Mouse (Mus musculus): ENCODE measurements around the gene Pde4d. TPM values are rescaled to one million over a fixed set of nuclear protein-coding genes. Genes with fewer than 3 reads are reported as not detected.

Pde4d gene
- polyA plus RNA-seq, 1 experiment from 2014 or later, result 20.5 TPM

GRCm38 (mm10) chr13:109092654-109093053, 642.9 kb downstream of the Pde4d start:
- peak; percentile 89 for ATAC-seq
- no peaks in the 10 kb centered on the region for H3K27me3 ChIP-seq (replicated peaks; ENCODE audit: control insufficient read depth, insufficient read depth, low read length)

GRCm38 (mm10) chr13:109096654-109097053, 646.9 kb downstream of the Pde4d start:
- Histone ChIP-seq H3K27ac (ENCODE audit: low read length) (no peak overlapping the region), H3K9ac (replicated peaks; ENCODE audit: low read depth, low read length) (no peak overlapping the region), H3K4me3 (replicated peaks; ENCODE audit: low read length) (no peak overlapping the region), H3K27me3 (replicated peaks; ENCODE audit: control insufficient read depth, insufficient read depth, low read length) (no peaks in the 10 kb centered on the region), H3K4me1 (replicated peaks; ENCODE audit: control insufficient read depth, insufficient read depth, low read length) (no peaks in the 10 kb centered on the region), H3K4me2 (ENCODE audit: low read length) (no peak overlapping the region), H3K36me3 (ENCODE audit: control insufficient read depth, insufficient read depth) (no peaks in the 10 kb centered on the region), H3K9me3 (ENCODE audit: control insufficient read depth, low read length) (no peaks in the 10 kb centered on the region)
- ATAC-seq, result no peak
- 89% methylated on average over 2 of the region's 2 CpGs for WGBS

More at GRCm38 (mm10) chr13:109092654-109093053, 642.9 kb downstream of the Pde4d start:
- Histone ChIP-seq H3K27ac (ENCODE audit: low read length) (no peak overlapping the region), H3K9ac (replicated peaks; ENCODE audit: low read depth, low read length) (no peak overlapping the region), H3K4me3 (replicated peaks; ENCODE audit: low read length) (no peak overlapping the region), H3K36me3 (ENCODE audit: control insufficient read depth, insufficient read depth) (no peaks in the 10 kb centered on the region), H3K4me2 (ENCODE audit: low read length) (no peak overlapping the region), H3K9me3 (ENCODE audit: control insufficient read depth, low read length) (no peaks in the 10 kb centered on the region), H3K4me1 (replicated peaks; ENCODE audit: control insufficient read depth, insufficient read depth, low read length) (no peaks in the 10 kb centered on the region)
- WGBS, result 66% methylated on average over 3 of the region's 3 CpGs

- peak overlapping the region; percentile 84 for H3K9ac ChIP-seq (replicated peaks; ENCODE audit: low read depth, low read length)
- peaks cover 15% of the 10 kb centered on the region for H3K4me1 ChIP-seq (replicated peaks; ENCODE audit: control insufficient read depth, insufficient read depth, low read length)
- no peaks in the 10 kb centered on the region for H3K27me3 ChIP-seq (replicated peaks; ENCODE audit: control insufficient read depth, insufficient read depth, low read length)
- H3K9me3 ChIP-seq (ENCODE audit: control insufficient read depth, low read length), result no peaks in the 10 kb centered on the region
- ATAC-seq, result peak; percentile 51
- H3K36me3 ChIP-seq (ENCODE audit: control insufficient read depth, insufficient read depth), result no peaks in the 10 kb centered on the region
- peak overlapping the region; percentile 80 for H3K4me3 ChIP-seq (replicated peaks; ENCODE audit: low read length)
- H3K27ac ChIP-seq (ENCODE audit: low read length), result no peak overlapping the region
- H3K4me2 ChIP-seq (ENCODE audit: low read length), result peak overlapping the region; percentile 100
- WGBS, result 0% methylated on average over 8 of the region's 8 CpGs
Measured at GRCm38 (mm10) chr13:109116004-109116341, 666.2 kb downstream of the Pde4d start.

GRCm38 (mm10) chr13:109116342-109117201, 666.8 kb downstream of the Pde4d start:
- Histone ChIP-seq H3K36me3 (ENCODE audit: control insufficient read depth, insufficient read depth) (no peaks in the 10 kb centered on the region), H3K9me3 (ENCODE audit: control insufficient read depth, low read length) (no peaks in the 10 kb centered on the region), H3K9ac (replicated peaks; ENCODE audit: low read depth, low read length) (peak overlapping the region; percentile 84), H3K27ac (ENCODE audit: low read length) (no peak overlapping the region), H3K27me3 (replicated peaks; ENCODE audit: control insufficient read depth, insufficient read depth, low read length) (no peaks in the 10 kb centered on the region), H3K4me2 (ENCODE audit: low read length) (peak overlapping the region; percentile 100), H3K4me1 (replicated peaks; ENCODE audit: control insufficient read depth, insufficient read depth, low read length) (peaks cover 15% of the 10 kb centered on the region), H3K4me3 (replicated peaks; ENCODE audit: low read length) (peak overlapping the region; percentile 80)
- ATAC-seq, result peak; percentile 89
- 1% methylated on average over 62 of the region's 63 CpGs for WGBS

GRCm38 (mm10) chr13:109117210-109117791, 667.6 kb downstream of the Pde4d start:
- Histone ChIP-seq H3K4me2 (ENCODE audit: low read length) (peak overlapping the region; percentile 100), H3K4me3 (replicated peaks; ENCODE audit: low read length) (peak overlapping the region; percentile 80), H3K9me3 (ENCODE audit: control insufficient read depth, low read length) (no peaks in the 10 kb centered on the region), H3K27me3 (replicated peaks; ENCODE audit: control insufficient read depth, insufficient read depth, low read length) (no peaks in the 10 kb centered on the region), H3K27ac (ENCODE audit: low read length) (no peak overlapping the region), H3K9ac (replicated peaks; ENCODE audit: low read depth, low read length) (peak overlapping the region; percentile 84; the same call in 1 of the 2 replicates), H3K36me3 (ENCODE audit: control insufficient read depth, insufficient read depth) (no peaks in the 10 kb centered on the region), H3K4me1 (replicated peaks; ENCODE audit: control insufficient read depth, insufficient read depth, low read length) (peaks cover 15% of the 10 kb centered on the region)
- peak; percentile 32 for ATAC-seq
- whole genome bisulfite sequencing, result 6% methylated on average over 14 of the region's 14 CpGs

GRCm38 (mm10) chr13:109118296-109118800, 668.6 kb downstream of the Pde4d start:
- no peak overlapping the region for H3K4me3 ChIP-seq (replicated peaks; ENCODE audit: low read length)
- 76% methylated on average over 1 of the region's 1 CpGs for WGBS
- H3K27me3 ChIP-seq (replicated peaks; ENCODE audit: control insufficient read depth, insufficient read depth, low read length), result no peaks in the 10 kb centered on the region
- no peak overlapping the region for H3K4me2 ChIP-seq (ENCODE audit: low read length)
- H3K4me1 ChIP-seq (replicated peaks; ENCODE audit: control insufficient read depth, insufficient read depth, low read length), result peaks cover 15% of the 10 kb centered on the region
- no peak overlapping the region for H3K27ac ChIP-seq (ENCODE audit: low read length)
- ATAC-seq, result no peak
- no peaks in the 10 kb centered on the region for H3K9me3 ChIP-seq (ENCODE audit: control insufficient read depth, low read length)
- no peaks in the 10 kb centered on the region for H3K36me3 ChIP-seq (ENCODE audit: control insufficient read depth, insufficient read depth)
- H3K9ac ChIP-seq (replicated peaks; ENCODE audit: low read depth, low read length), result no peak overlapping the region

- Histone ChIP-seq H3K9ac (replicated peaks; ENCODE audit: low read depth, low read length) (no peak overlapping the region), H3K4me2 (ENCODE audit: low read length) (no peak overlapping the region), H3K36me3 (ENCODE audit: control insufficient read depth, insufficient read depth) (no peaks in the 10 kb centered on the region), H3K27ac (ENCODE audit: low read length) (no peak overlapping the region), H3K4me1 (replicated peaks; ENCODE audit: control insufficient read depth, insufficient read depth, low read length) (peaks cover 7% of the 10 kb centered on the region), H3K9me3 (ENCODE audit: control insufficient read depth, low read length) (no peaks in the 10 kb centered on the region), H3K4me3 (replicated peaks; ENCODE audit: low read length) (no peak overlapping the region), H3K27me3 (replicated peaks; ENCODE audit: control insufficient read depth, insufficient read depth, low read length) (no peaks in the 10 kb centered on the region)
- 40% methylated on average over 3 of the region's 3 CpGs for WGBS
- no peak for ATAC-seq
Measured at GRCm38 (mm10) chr13:109121867-109122266, 672.1 kb downstream of the Pde4d start.

- H3K9ac ChIP-seq (replicated peaks; ENCODE audit: low read depth, low read length), result no peak overlapping the region
- no peak overlapping the region for H3K27ac ChIP-seq (ENCODE audit: low read length)
- H3K4me3 ChIP-seq (replicated peaks; ENCODE audit: low read length), result no peak overlapping the region
- H3K27me3 ChIP-seq (replicated peaks; ENCODE audit: control insufficient read depth, insufficient read depth, low read length), result no peaks in the 10 kb centered on the region
- ATAC-seq, result 0 out of 2 replicates have a peak, but pooled peaks have one; percentile 50
- 53% methylated on average over 4 of the region's 4 CpGs for WGBS
- no peaks in the 10 kb centered on the region for H3K36me3 ChIP-seq (ENCODE audit: control insufficient read depth, insufficient read depth)
- no peak overlapping the region for H3K4me2 ChIP-seq (ENCODE audit: low read length)
- no peaks in the 10 kb centered on the region for H3K9me3 ChIP-seq (ENCODE audit: control insufficient read depth, low read length)
- H3K4me1 ChIP-seq (replicated peaks; ENCODE audit: control insufficient read depth, insufficient read depth, low read length), result peaks cover 2% of the 10 kb centered on the region; the same call in 1 of the 2 replicates
Measured at GRCm38 (mm10) chr13:109136405-109136804, 686.7 kb downstream of the Pde4d start.

- no peak overlapping the region for H3K9ac ChIP-seq (replicated peaks; ENCODE audit: low read depth, low read length)
- WGBS, result 74% methylated on average over 3 of the region's 3 CpGs
- no peak overlapping the region for H3K4me3 ChIP-seq (replicated peaks; ENCODE audit: low read length)
- no peak overlapping the region for H3K27ac ChIP-seq (ENCODE audit: low read length)
- no peaks in the 10 kb centered on the region for H3K4me1 ChIP-seq (replicated peaks; ENCODE audit: control insufficient read depth, insufficient read depth, low read length)
- H3K4me2 ChIP-seq (ENCODE audit: low read length), result no peak overlapping the region
- H3K9me3 ChIP-seq (ENCODE audit: control insufficient read depth, low read length), result no peaks in the 10 kb centered on the region
- no peaks in the 10 kb centered on the region for H3K36me3 ChIP-seq (ENCODE audit: control insufficient read depth, insufficient read depth)
- no peaks in the 10 kb centered on the region for H3K27me3 ChIP-seq (replicated peaks; ENCODE audit: control insufficient read depth, insufficient read depth, low read length)
- no peak for ATAC-seq
Measured at GRCm38 (mm10) chr13:109158703-109159102, 709.0 kb downstream of the Pde4d start.

All from forebrain, embryonic 16.5 days (tissue).